Mouse (Mus musculus): ENCODE data around the gene Speg. TPM values are rescaled to one million over a fixed set of nuclear protein-coding genes. Genes with fewer than 3 reads are reported as not detected.

Gene Speg
- total RNA-seq (2021): 10 to 100 TPM in 1 of 2 experiments, 1 to 10 TPM in 1; 9.9 to 15.2 TPM
- 56.5 and 93.7 TPM in 2 replicates for polyA plus RNA-seq (2012; rRNA removed)
- long read RNA-seq, partial matches to known transcripts: 0 of 8 reads
- long read RNA-seq, other reads (novel, unspliced or antisense): 3 of 8 reads

- DNase-seq: no peak
Observed at GRCm38 (mm10) chr1:75374950-75375936, at the start of gene Speg. Speg (plus strand) TSS chr1:75375297.

GRCm38 (mm10) chr1:75327461-75327860 is 47.6 kb upstream of the Speg start:
- DNase-seq: no peak

- no peak for DNase-seq
Observed at GRCm38 (mm10) chr1:75331271-75331670, 43.8 kb upstream of the Speg start.

- no peak for DNase-seq
Observed at GRCm38 (mm10) chr1:75336461-75336860, 38.6 kb upstream of the Speg start.

- DNase-seq: no peak
Observed at GRCm38 (mm10) chr1:75337097-75337496, 38.0 kb upstream of the Speg start.

- peak; percentile 9 for DNase-seq
Observed at GRCm38 (mm10) chr1:75338091-75338694, 36.9 kb upstream of the Speg start.

- no peak for DNase-seq
Observed at GRCm38 (mm10) chr1:75339337-75339736, 35.8 kb upstream of the Speg start.

GRCm38 (mm10) chr1:75340519-75340918 is 34.6 kb upstream of the Speg start:
- DNase-seq: no peak

- DNase-seq: peak; percentile 53
Observed at GRCm38 (mm10) chr1:75342874-75343416, 32.2 kb upstream of the Speg start.

- DNase-seq: no peak
Observed at GRCm38 (mm10) chr1:75344291-75345035, 30.6 kb upstream of the Speg start.

- no peak for DNase-seq
Observed at GRCm38 (mm10) chr1:75345036-75345935, 29.8 kb upstream of the Speg start.

GRCm38 (mm10) chr1:75347279-75347678 is 27.8 kb upstream of the Speg start:
- peak; percentile 56 for DNase-seq

GRCm38 (mm10) chr1:75349275-75349674 is 25.8 kb upstream of the Speg start:
- DNase-seq: no peak

GRCm38 (mm10) chr1:75357261-75357660 is 17.8 kb upstream of the Speg start:
- peak; percentile 75 for DNase-seq

GRCm38 (mm10) chr1:75358009-75358408 is 17.1 kb upstream of the Speg start:
- DNase-seq: no peak

GRCm38 (mm10) chr1:75359346-75359745 is 15.8 kb upstream of the Speg start:
- no peak for DNase-seq

GRCm38 (mm10) chr1:75360112-75361031 is 14.7 kb upstream of the Speg start, which contains the start of gene Des:
Des (plus strand) TSS chr1:75360329.
- peak; percentile 25 for DNase-seq

GRCm38 (mm10) chr1:75361123-75361522 is 14.0 kb upstream of the Speg start:
- DNase-seq: no peak

GRCm38 (mm10) chr1:75361750-75362149 is 13.3 kb upstream of the Speg start:
- no peak for DNase-seq

GRCm38 (mm10) chr1:75363868-75364267 is 11.2 kb upstream of the Speg start:
- DNase-seq: no peak

Measured in adrenal gland, adult 2 months (tissue).